Mouse (Mus musculus): ENCODE data around the gene H2al1i. TPM values are rescaled to one million over a fixed set of nuclear protein-coding genes. Genes with fewer than 3 reads are reported as not detected.

The H2al1i gene
- total RNA-seq, 1 experiment = not detected

- Histone ChIP-seq H3K36me3 (ENCODE audit: control insufficient read depth, insufficient read depth, low read length, poor library complexity, severe bottlenecking) (no peaks in the 10 kb centered on the region), H3K9me3 (ENCODE audit: control insufficient read depth, insufficient read depth, low read depth, low read length) (no peaks in the 10 kb centered on the region), H3K27ac (ENCODE audit: insufficient read depth, low read depth, low read length, poor library complexity, severe bottlenecking) (no peak overlapping the region), H3K9ac (ENCODE audit: insufficient read depth, low read depth, low read length, poor library complexity, severe bottlenecking) (no peak overlapping the region), H3K4me3 (ENCODE audit: insufficient read depth in 1 of 2, low read depth in 1 of 2, low read length in 2 of 2, poor library complexity in 1 of 2, severe bottlenecking in 1 of 2) (no peak overlapping the region), H3K4me1 (ENCODE audit: control insufficient read depth in 2 of 2, insufficient read depth in 2 of 2, low read length in 2 of 2, poor library complexity in 1 of 2) (no peaks in the 10 kb centered on the region)
- DNase-seq (ENCODE audit: low read depth, low spot score) = no peak
- in situ Hi-C loops (cut with MboI; ENCODE audit: low sequenced_read_pairs in 2 of 2, unreplicated experiment in 2 of 2) = no loop called here
- TF ChIP-seq ZC3H11A (IDR thresholded peaks at IDR 0.05; ENCODE audit: borderline replicate concordance, low read depth, low read length) (no peak), CHD2 (IDR thresholded peaks at IDR 0.05; ENCODE audit: low read depth, low read length) (no peak), MAFK (IDR thresholded peaks at IDR 0.05; ENCODE audit: insufficient read depth, low read depth, low read length) (no peak), HCFC1 (IDR thresholded peaks at IDR 0.05; ENCODE audit: borderline replicate concordance, insufficient read depth, low read length) (no peak), ZNF384 (IDR thresholded peaks at IDR 0.05; ENCODE audit: low read depth, low read length) (no peak)
Measured at GRCm38 (mm10) chrX:11345762-11346161, 21.3 kb downstream of the H2al1i start.

GRCm38 (mm10) chrX:11346756-11347155, 22.3 kb downstream of the H2al1i start:
- Histone ChIP-seq H3K4me1 (ENCODE audit: control insufficient read depth in 2 of 2, insufficient read depth in 2 of 2, low read length in 2 of 2, poor library complexity in 1 of 2) (no peaks in the 10 kb centered on the region), H3K27ac (ENCODE audit: insufficient read depth, low read depth, low read length, poor library complexity, severe bottlenecking) (no peak overlapping the region), H3K9ac (ENCODE audit: insufficient read depth, low read depth, low read length, poor library complexity, severe bottlenecking) (no peak overlapping the region), H3K4me3 (ENCODE audit: insufficient read depth in 1 of 2, low read depth in 1 of 2, low read length in 2 of 2, poor library complexity in 1 of 2, severe bottlenecking in 1 of 2) (no peak overlapping the region), H3K36me3 (ENCODE audit: control insufficient read depth, insufficient read depth, low read length, poor library complexity, severe bottlenecking) (no peaks in the 10 kb centered on the region), H3K9me3 (ENCODE audit: control insufficient read depth, insufficient read depth, low read depth, low read length) (no peaks in the 10 kb centered on the region)
- in situ Hi-C loops (cut with MboI; ENCODE audit: low sequenced_read_pairs in 2 of 2, unreplicated experiment in 2 of 2) = no loop called here
- TF ChIP-seq CHD2 (IDR thresholded peaks at IDR 0.05; ENCODE audit: low read depth, low read length) (no peak), ZNF384 (IDR thresholded peaks at IDR 0.05; ENCODE audit: low read depth, low read length) (no peak), HCFC1 (IDR thresholded peaks at IDR 0.05; ENCODE audit: borderline replicate concordance, insufficient read depth, low read length) (no peak), MAFK (IDR thresholded peaks at IDR 0.05; ENCODE audit: insufficient read depth, low read depth, low read length) (no peak), ZC3H11A (IDR thresholded peaks at IDR 0.05; ENCODE audit: borderline replicate concordance, low read depth, low read length) (no peak)
- DNase-seq (ENCODE audit: low read depth, low spot score) = no peak

GRCm38 (mm10) chrX:11360823-11361222, 36.4 kb downstream of the H2al1i start:
- no peak for TF ChIP-seq CHD2 (IDR thresholded peaks at IDR 0.05; ENCODE audit: low read depth, low read length)
- no peak for TF ChIP-seq ZC3H11A (IDR thresholded peaks at IDR 0.05; ENCODE audit: borderline replicate concordance, low read depth, low read length)
- TF ChIP-seq HCFC1 (IDR thresholded peaks at IDR 0.05; ENCODE audit: borderline replicate concordance, insufficient read depth, low read length) = no peak
- TF ChIP-seq MAFK (IDR thresholded peaks at IDR 0.05; ENCODE audit: insufficient read depth, low read depth, low read length) = no peak
- no peak for TF ChIP-seq ZNF384 (IDR thresholded peaks at IDR 0.05; ENCODE audit: low read depth, low read length)
- Histone ChIP-seq H3K9me3 (ENCODE audit: control insufficient read depth, insufficient read depth, low read depth, low read length) (no peaks in the 10 kb centered on the region), H3K9ac (ENCODE audit: insufficient read depth, low read depth, low read length, poor library complexity, severe bottlenecking) (no peak overlapping the region), H3K36me3 (ENCODE audit: control insufficient read depth, insufficient read depth, low read length, poor library complexity, severe bottlenecking) (no peaks in the 10 kb centered on the region), H3K4me1 (ENCODE audit: control insufficient read depth in 2 of 2, insufficient read depth in 2 of 2, low read length in 2 of 2, poor library complexity in 1 of 2) (no peaks in the 10 kb centered on the region), H3K27ac (ENCODE audit: insufficient read depth, low read depth, low read length, poor library complexity, severe bottlenecking) (no peak overlapping the region), H3K4me3 (ENCODE audit: insufficient read depth in 1 of 2, low read depth in 1 of 2, low read length in 2 of 2, poor library complexity in 1 of 2, severe bottlenecking in 1 of 2) (no peak overlapping the region)
- in situ Hi-C loops (cut with MboI; ENCODE audit: low sequenced_read_pairs in 2 of 2, unreplicated experiment in 2 of 2) = no loop called here
- DNase-seq (ENCODE audit: low read depth, low spot score) = no peak

- Histone ChIP-seq H3K9ac (ENCODE audit: insufficient read depth, low read depth, low read length, poor library complexity, severe bottlenecking) (no peak overlapping the region), H3K27ac (ENCODE audit: insufficient read depth, low read depth, low read length, poor library complexity, severe bottlenecking) (no peak overlapping the region), H3K36me3 (ENCODE audit: control insufficient read depth, insufficient read depth, low read length, poor library complexity, severe bottlenecking) (no peaks in the 10 kb centered on the region), H3K9me3 (ENCODE audit: control insufficient read depth, insufficient read depth, low read depth, low read length) (no peaks in the 10 kb centered on the region), H3K4me3 (ENCODE audit: insufficient read depth in 1 of 2, low read depth in 1 of 2, low read length in 2 of 2, poor library complexity in 1 of 2, severe bottlenecking in 1 of 2) (no peak overlapping the region), H3K4me1 (ENCODE audit: control insufficient read depth in 2 of 2, insufficient read depth in 2 of 2, low read length in 2 of 2, poor library complexity in 1 of 2) (no peaks in the 10 kb centered on the region)
- TF ChIP-seq MAFK (IDR thresholded peaks at IDR 0.05; ENCODE audit: insufficient read depth, low read depth, low read length) = no peak
- TF ChIP-seq ZNF384 (IDR thresholded peaks at IDR 0.05; ENCODE audit: low read depth, low read length) = no peak
- in situ Hi-C loops (cut with MboI; ENCODE audit: low sequenced_read_pairs in 2 of 2, unreplicated experiment in 2 of 2) = no loop called here
- no peak for DNase-seq (ENCODE audit: low read depth, low spot score)
Measured at GRCm38 (mm10) chrX:11361261-11361660, 36.8 kb downstream of the H2al1i start.

GRCm38 (mm10) chrX:11363890-11364289, 39.4 kb downstream of the H2al1i start:
- H3K9ac ChIP-seq (ENCODE audit: insufficient read depth, low read depth, low read length, poor library complexity, severe bottlenecking) = no peak overlapping the region
- H3K4me1 ChIP-seq (ENCODE audit: control insufficient read depth in 2 of 2, insufficient read depth in 2 of 2, low read length in 2 of 2, poor library complexity in 1 of 2) = no peaks in the 10 kb centered on the region
- no peak overlapping the region for H3K27ac ChIP-seq (ENCODE audit: insufficient read depth, low read depth, low read length, poor library complexity, severe bottlenecking)
- H3K36me3 ChIP-seq (ENCODE audit: control insufficient read depth, insufficient read depth, low read length, poor library complexity, severe bottlenecking) = no peaks in the 10 kb centered on the region
- in situ Hi-C loops (cut with MboI; ENCODE audit: low sequenced_read_pairs in 2 of 2, unreplicated experiment in 2 of 2) = no loop called here
- no peak overlapping the region for H3K4me3 ChIP-seq (ENCODE audit: insufficient read depth in 1 of 2, low read depth in 1 of 2, low read length in 2 of 2, poor library complexity in 1 of 2, severe bottlenecking in 1 of 2)
- TF ChIP-seq HCFC1 (IDR thresholded peaks at IDR 0.05; ENCODE audit: borderline replicate concordance, insufficient read depth, low read length) (no peak), ZC3H11A (IDR thresholded peaks at IDR 0.05; ENCODE audit: borderline replicate concordance, low read depth, low read length) (no peak), MAFK (IDR thresholded peaks at IDR 0.05; ENCODE audit: insufficient read depth, low read depth, low read length) (no peak), ZNF384 (IDR thresholded peaks at IDR 0.05; ENCODE audit: low read depth, low read length) (no peak), CHD2 (IDR thresholded peaks at IDR 0.05; ENCODE audit: low read depth, low read length) (no peak)
- no peak for DNase-seq (ENCODE audit: low read depth, low spot score)
- H3K9me3 ChIP-seq (ENCODE audit: control insufficient read depth, insufficient read depth, low read depth, low read length) = no peaks in the 10 kb centered on the region

Data from ES-E14 (cell line).